Mouse (Mus musculus) thymus, postnatal 25 days (tissue): ENCODE results near the gene Ap1s2.

Experiments used
- DNase-seq: peaks from one replicate; pipeline ENCODE4 v3.0.0; 2022

Gene Ap1s2

GRCm38 (mm10) chrX:163981500-163981899 is 72.7 kb downstream of the Ap1s2 start:
- no peak for DNase-seq

DNA sequence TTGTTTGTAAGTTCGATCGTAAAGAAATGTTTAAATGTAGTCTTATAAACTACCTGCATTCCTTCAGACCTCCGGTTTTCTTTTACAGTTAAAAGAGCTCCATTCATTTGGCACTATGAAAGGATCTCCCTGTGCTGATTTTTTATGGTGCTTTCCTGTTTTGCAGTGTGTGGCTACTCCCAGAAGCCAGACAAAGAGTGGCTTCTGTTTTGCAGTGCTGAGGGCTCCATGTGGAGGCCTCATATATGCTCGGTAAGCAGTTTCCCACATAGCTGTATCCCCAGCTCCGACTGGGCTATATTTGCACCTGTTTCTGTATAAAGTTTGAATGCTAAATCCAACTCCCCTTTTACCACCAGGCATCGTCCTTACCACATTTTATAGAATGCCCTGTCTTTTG is 73.3 kb downstream of the Ap1s2 start:
- no peak for DNase-seq
